Mouse (Mus musculus): ENCODE results near the gene Zdhhc8. TPM values are rescaled to one million over a fixed set of nuclear protein-coding genes. Genes with fewer than 3 reads are reported as not detected.
A peak's percentile ranks its signal among the peaks of the same experiment; 100 is the strongest.

Gene Zdhhc8
- polyA plus RNA-seq, 1 experiment = 28.7 TPM

- TF ChIP-seq POLR2A (IDR thresholded peaks at IDR 0.05; ENCODE audit: low read depth, low read length) (no peak), CTCF (IDR thresholded peaks at IDR 0.05; ENCODE audit: borderline replicate concordance, insufficient read depth, low read length) (no peak)
- Histone ChIP-seq H3K27ac (ENCODE audit: insufficient read depth, low read length) (no peak overlapping the region), H3K4me1 (ENCODE audit: control insufficient read depth, insufficient read depth, low read length) (peaks cover 11% of the 10 kb centered on the region; the same call in 1 of the 2 replicates), H3K4me3 (ENCODE audit: insufficient read depth, low read length) (peak overlapping the region; percentile 74)
These were observed 1.5 kb downstream of the Zdhhc8 start for GRCm38 (mm10) chr16:18233451-18233850.

GRCm38 (mm10) chr16:18231451-18231850, 3.5 kb downstream of the Zdhhc8 start:
- Histone ChIP-seq H3K4me3 (ENCODE audit: insufficient read depth, low read length) (no peak overlapping the region), H3K4me1 (ENCODE audit: control insufficient read depth, insufficient read depth, low read length) (peaks cover 9% of the 10 kb centered on the region; the same call in 1 of the 2 replicates), H3K27ac (ENCODE audit: insufficient read depth, low read length) (no peak overlapping the region)
- TF ChIP-seq CTCF (IDR thresholded peaks at IDR 0.05; ENCODE audit: borderline replicate concordance, insufficient read depth, low read length) (no peak), POLR2A (IDR thresholded peaks at IDR 0.05; ENCODE audit: low read depth, low read length) (no peak)

GRCm38 (mm10) chr16:18231047-18231446, 3.9 kb downstream of the Zdhhc8 start:
- Histone ChIP-seq H3K4me3 (ENCODE audit: insufficient read depth, low read length) (no peak overlapping the region), H3K4me1 (ENCODE audit: control insufficient read depth, insufficient read depth, low read length) (peaks cover 9% of the 10 kb centered on the region; the same call in 1 of the 2 replicates), H3K27ac (ENCODE audit: insufficient read depth, low read length) (no peak overlapping the region)
- TF ChIP-seq POLR2A (IDR thresholded peaks at IDR 0.05; ENCODE audit: low read depth, low read length) = no peak
- no peak for TF ChIP-seq CTCF (IDR thresholded peaks at IDR 0.05; ENCODE audit: borderline replicate concordance, insufficient read depth, low read length)

- Histone ChIP-seq H3K27ac (ENCODE audit: insufficient read depth, low read length) (no peak overlapping the region), H3K4me1 (ENCODE audit: control insufficient read depth, insufficient read depth, low read length) (peaks cover 9% of the 10 kb centered on the region; the same call in 1 of the 2 replicates), H3K4me3 (ENCODE audit: insufficient read depth, low read length) (no peak overlapping the region)
- TF ChIP-seq POLR2A (IDR thresholded peaks at IDR 0.05; ENCODE audit: low read depth, low read length) (no peak), CTCF (IDR thresholded peaks at IDR 0.05; ENCODE audit: borderline replicate concordance, insufficient read depth, low read length) (no peak)
These were observed 4.3 kb downstream of the Zdhhc8 start for GRCm38 (mm10) chr16:18230617-18231016.

- H3K27ac ChIP-seq (ENCODE audit: insufficient read depth, low read length) = no peak overlapping the region
- TF ChIP-seq POLR2A (IDR thresholded peaks at IDR 0.05; ENCODE audit: low read depth, low read length) = no peak
- no peak for TF ChIP-seq CTCF (IDR thresholded peaks at IDR 0.05; ENCODE audit: borderline replicate concordance, insufficient read depth, low read length)
- peaks cover 9% of the 10 kb centered on the region; the same call in 1 of the 2 replicates for H3K4me1 ChIP-seq (ENCODE audit: control insufficient read depth, insufficient read depth, low read length)
- no peak overlapping the region for H3K4me3 ChIP-seq (ENCODE audit: insufficient read depth, low read length)
These were observed 5.3 kb downstream of the Zdhhc8 start for GRCm38 (mm10) chr16:18229622-18230021.

GRCm38 (mm10) chr16:18228856-18229255, 6.1 kb downstream of the Zdhhc8 start:
- Histone ChIP-seq H3K27ac (ENCODE audit: insufficient read depth, low read length) (no peak overlapping the region), H3K4me3 (ENCODE audit: insufficient read depth, low read length) (no peak overlapping the region), H3K4me1 (ENCODE audit: control insufficient read depth, insufficient read depth, low read length) (peaks cover 9% of the 10 kb centered on the region; the same call in 1 of the 2 replicates)
- TF ChIP-seq CTCF (IDR thresholded peaks at IDR 0.05; ENCODE audit: borderline replicate concordance, insufficient read depth, low read length) = no peak
- no peak for TF ChIP-seq POLR2A (IDR thresholded peaks at IDR 0.05; ENCODE audit: low read depth, low read length)

- H3K4me3 ChIP-seq (ENCODE audit: insufficient read depth, low read length) = no peak overlapping the region
- no peak overlapping the region for H3K27ac ChIP-seq (ENCODE audit: insufficient read depth, low read length)
- H3K4me1 ChIP-seq (ENCODE audit: control insufficient read depth, insufficient read depth, low read length) = 0 out of 2 replicates have a peak, but pooled peaks cover 5% of the 10 kb centered on the region
- TF ChIP-seq CTCF (IDR thresholded peaks at IDR 0.05; ENCODE audit: borderline replicate concordance, insufficient read depth, low read length) (no peak), POLR2A (IDR thresholded peaks at IDR 0.05; ENCODE audit: low read depth, low read length) (no peak)
These were observed 7.0 kb downstream of the Zdhhc8 start for GRCm38 (mm10) chr16:18227897-18228422.

- TF ChIP-seq POLR2A (IDR thresholded peaks at IDR 0.05; ENCODE audit: low read depth, low read length) = no peak
- TF ChIP-seq CTCF (IDR thresholded peaks at IDR 0.05; ENCODE audit: borderline replicate concordance, insufficient read depth, low read length) = no peak
These were observed 7.7 kb downstream of the Zdhhc8 start for GRCm38 (mm10) chr16:18227187-18227586.

GRCm38 (mm10) chr16:18222188-18222587, 12.7 kb downstream of the Zdhhc8 start:
- no peak for TF ChIP-seq CTCF (IDR thresholded peaks at IDR 0.05; ENCODE audit: borderline replicate concordance, insufficient read depth, low read length)
- no peak for TF ChIP-seq POLR2A (IDR thresholded peaks at IDR 0.05; ENCODE audit: low read depth, low read length)
- Histone ChIP-seq H3K27ac (ENCODE audit: insufficient read depth, low read length) (no peak overlapping the region), H3K4me1 (ENCODE audit: control insufficient read depth, insufficient read depth, low read length) (no peaks in the 10 kb centered on the region), H3K4me3 (ENCODE audit: insufficient read depth, low read length) (no peak overlapping the region)

More at GRCm38 (mm10) chr16:18227187-18227586, 7.7 kb downstream of the Zdhhc8 start:
- Histone ChIP-seq H3K27ac (ENCODE audit: insufficient read depth, low read length) (no peak overlapping the region), H3K4me1 (ENCODE audit: control insufficient read depth, insufficient read depth, low read length) (0 out of 2 replicates have a peak, but pooled peaks cover 5% of the 10 kb centered on the region), H3K4me3 (ENCODE audit: insufficient read depth, low read length) (no peak overlapping the region)

GRCm38 (mm10) chr16:18221543-18221898, 13.4 kb downstream of the Zdhhc8 start:
- Histone ChIP-seq H3K4me1 (ENCODE audit: control insufficient read depth, insufficient read depth, low read length) (no peaks in the 10 kb centered on the region), H3K27ac (ENCODE audit: insufficient read depth, low read length) (no peak overlapping the region), H3K4me3 (ENCODE audit: insufficient read depth, low read length) (no peak overlapping the region)
- no peak for TF ChIP-seq CTCF (IDR thresholded peaks at IDR 0.05; ENCODE audit: borderline replicate concordance, insufficient read depth, low read length)
- no peak for TF ChIP-seq POLR2A (IDR thresholded peaks at IDR 0.05; ENCODE audit: low read depth, low read length)

Data from embryonic fibroblast, embryonic 13.5 days (primary cell).